In genomic region chr1:118597475-118598213, GRCm38 (mm10) we compare ENCODE assay signal across 19 mouse cellular contexts. TPM values are rescaled to one million over a fixed set of nuclear protein-coding genes. Genes with fewer than 3 reads are reported as not detected.
DNase-seq lines count a peak whose midpoint lies in the region; ATAC-seq and TF ChIP-seq lines count a peak whose summit lies in the region.
"Had no signal": no experiment of that assay in that cellular context is flagged by ENCODE, and none has a peak within 500 bp of the region (broad histone marks: within the 10 kb centered on the region; RNA-seq: fewer than 3 reads in every experiment).

No protein-coding gene starts in this region.

- 0 out of 2 replicates have a peak, but pooled peaks have one; percentile 31 for TF ChIP-seq EP300 in lung, postnatal 0 days (IDR thresholded peaks at IDR 0.05)
- TF ChIP-seq EP300 in stomach, postnatal 0 days (optimal IDR thresholded peaks at IDR 0.05) = no peak

- TF ChIP-seq CTCF in lung, postnatal 0 days (IDR thresholded peaks at IDR 0.05) = no peak
- 0 out of 2 replicates have a peak, but pooled peaks have one; percentile 11 for TF ChIP-seq CTCF in stomach, postnatal 0 days (IDR thresholded peaks at IDR 0.05; ENCODE audit: low read depth)

- no peaks in the 10 kb centered on the region for H3K9me3 ChIP-seq in embryonic facial prominence, embryonic 14.5 days (ENCODE audit: control insufficient read depth, low read length)
- no peaks in the 10 kb centered on the region for H3K9me3 ChIP-seq in embryonic facial prominence, embryonic 10.5 days
- no peaks in the 10 kb centered on the region for H3K9me3 ChIP-seq in lung, postnatal 0 days (ENCODE audit: low read length)
- H3K9me3 ChIP-seq in stomach, postnatal 0 days (ENCODE audit: control insufficient read depth, low read length) = no peaks in the 10 kb centered on the region
- H3K9me3 ChIP-seq: intestine, embryonic 15.5 days; megakaryocyte, embryonic 14.5 days; midbrain, embryonic 13.5 days had no signal

- H3K9ac ChIP-seq in embryonic facial prominence, embryonic 14.5 days (ENCODE audit: low read depth, low read length) = no peak overlapping the region
- no peak overlapping the region for H3K9ac ChIP-seq in lung, postnatal 0 days (replicated peaks; ENCODE audit: low read depth)
- H3K9ac ChIP-seq in stomach, postnatal 0 days (ENCODE audit: low read length) = no peak overlapping the region
- H3K9ac ChIP-seq: intestine, embryonic 15.5 days; midbrain, embryonic 13.5 days had no signal

- H3K36me3 ChIP-seq in embryonic facial prominence, embryonic 14.5 days (ENCODE audit: control insufficient read depth, insufficient read depth, low read length) = peaks cover 90% of the 10 kb centered on the region
- peaks cover 99% of the 10 kb centered on the region for H3K36me3 ChIP-seq in embryonic facial prominence, embryonic 10.5 days (replicated peaks)
- H3K36me3 ChIP-seq in lung, postnatal 0 days (ENCODE audit: insufficient read depth, low read length) = peaks cover 35% of the 10 kb centered on the region; the same call in 1 of the 2 replicates
- peaks cover 18% of the 10 kb centered on the region; the same call in 1 of the 2 replicates for H3K36me3 ChIP-seq in stomach, postnatal 0 days (ENCODE audit: control insufficient read depth, insufficient read depth, low read length)

- no peaks in the 10 kb centered on the region for H3K27me3 ChIP-seq in embryonic facial prominence, embryonic 14.5 days (replicated peaks; ENCODE audit: control insufficient read depth, insufficient read depth, low read length)
- H3K27me3 ChIP-seq in embryonic facial prominence, embryonic 10.5 days (replicated peaks; ENCODE audit: low read depth, poor library complexity, severe bottlenecking) = no peaks in the 10 kb centered on the region
- H3K27me3 ChIP-seq in lung, postnatal 0 days (replicated peaks; ENCODE audit: insufficient read depth, low read length) = no peaks in the 10 kb centered on the region
- no peaks in the 10 kb centered on the region for H3K27me3 ChIP-seq in stomach, postnatal 0 days (ENCODE audit: control insufficient read depth, insufficient read depth, low read length)
- H3K27me3 ChIP-seq: intestine, embryonic 15.5 days; megakaryocyte, embryonic 14.5 days; midbrain, embryonic 13.5 days had no signal

- ATAC-seq in embryonic facial prominence, embryonic 14.5 days (ENCODE audit: low read depth) = no peak
- peak; percentile 57 for ATAC-seq in lung, postnatal 0 days
- no peak for ATAC-seq in stomach, postnatal 0 days (ENCODE audit: low FRiP score, low TSS enrichment)
- ATAC-seq: hindbrain, embryonic 16.5 days; intestine, embryonic 15.5 days; midbrain, embryonic 13.5 days had no signal

- H3K4me3 ChIP-seq in embryonic facial prominence, embryonic 14.5 days (ENCODE audit: low read depth, low read length) = no peak overlapping the region
- H3K4me3 ChIP-seq in embryonic facial prominence, embryonic 10.5 days = no peak overlapping the region
- H3K4me3 ChIP-seq in lung, postnatal 0 days (ENCODE audit: low read depth, low read length) = no peak overlapping the region
- H3K4me3 ChIP-seq in stomach, postnatal 0 days (ENCODE audit: low read depth, low read length) = no peak overlapping the region
- H3K4me3 ChIP-seq: intestine, embryonic 15.5 days; megakaryocyte, embryonic 14.5 days; midbrain, embryonic 13.5 days had no signal

- DNase-seq in embryonic facial prominence, embryonic 14.5 days (ENCODE audit: low spot score) = peak; percentile 14
- DNase-seq in embryonic facial prominence, embryonic 10.5 days (ENCODE audit: low spot score) = no peak
- DNase-seq in lung, postnatal 0 days (ENCODE audit: low spot score) = peak; percentile 73
- no peak for DNase-seq in lung, postnatal 14 days
- peak; percentile 55 for DNase-seq in fat pad, adult 2 months (ENCODE audit: extremely low read depth, low read depth, low spot score)
- DNase-seq in stomach, postnatal 0 days (ENCODE audit: low spot score) = no peak
- DNase-seq in spleen, postnatal 14 days (ENCODE audit: low spot score in 2 of 2) = no peak
- DNase-seq in spleen, postnatal 36 days (ENCODE audit: low spot score in 2 of 2) = no peak
- DNase-seq: embryo, embryonic 11 days; gastrocnemius, postnatal 36 days; kidney, adult 8-10 months; kidney, postnatal 10 days; right cerebral cortex, postnatal 14 days had no signal

- no peaks in the 10 kb centered on the region for H3K4me1 ChIP-seq in embryonic facial prominence, embryonic 14.5 days (ENCODE audit: control insufficient read depth, insufficient read depth, low read length)
- H3K4me1 ChIP-seq in embryonic facial prominence, embryonic 10.5 days = no peaks in the 10 kb centered on the region
- H3K4me1 ChIP-seq in lung, postnatal 0 days (ENCODE audit: insufficient read depth, low read depth, low read length) = no peaks in the 10 kb centered on the region
- no peaks in the 10 kb centered on the region for H3K4me1 ChIP-seq in stomach, postnatal 0 days (replicated peaks; ENCODE audit: control insufficient read depth, insufficient read depth)
- H3K4me1 ChIP-seq: intestine, embryonic 15.5 days; megakaryocyte, embryonic 14.5 days; midbrain, embryonic 13.5 days had no signal

- WGBS in embryonic facial prominence, embryonic 14.5 days = 68% methylated on average over 2 of the region's 2 CpGs
- WGBS in embryonic facial prominence, embryonic 10.5 days = 87% methylated on average over 2 of the region's 2 CpGs
- WGBS in lung, postnatal 0 days = 48% methylated on average over 2 of the region's 2 CpGs
- WGBS in stomach, postnatal 0 days = 39% methylated on average over 2 of the region's 2 CpGs

- no peak overlapping the region; the same call in 1 of the 2 replicates for H3K27ac ChIP-seq in embryonic facial prominence, embryonic 14.5 days (replicated peaks; ENCODE audit: low read depth, low read length)
- no peak overlapping the region for H3K27ac ChIP-seq in embryonic facial prominence, embryonic 10.5 days (replicated peaks)
- peak overlapping the region; percentile 59 for H3K27ac ChIP-seq in lung, postnatal 0 days (ENCODE audit: low read length)
- peak overlapping the region; percentile 45; the same call in 1 of the 2 replicates for H3K27ac ChIP-seq in stomach, postnatal 0 days (replicated peaks)
- H3K27ac ChIP-seq: intestine, embryonic 15.5 days; midbrain, embryonic 13.5 days had no signal

- no peak overlapping the region for H3K4me2 ChIP-seq in embryonic facial prominence, embryonic 14.5 days (ENCODE audit: low read depth, low read length)
- H3K4me2 ChIP-seq in lung, postnatal 0 days (replicated peaks; ENCODE audit: low read depth, low read length) = no peak overlapping the region
- no peak overlapping the region for H3K4me2 ChIP-seq in stomach, postnatal 0 days (replicated peaks; ENCODE audit: low read depth)
- H3K4me2 ChIP-seq: heart, embryonic 11.5 days; intestine, embryonic 15.5 days; liver, embryonic 11.5 days; midbrain, embryonic 13.5 days had no signal

RNA-seq across cellular contexts. Expression of gene Tfcp2l1, which starts 30.1 kb away (rescaled TPM):
- 1.4 and 2.8 TPM in 2 replicates for polyA plus RNA-seq in embryonic facial prominence, embryonic 14.5 days (2014; fragmentation: Nextera tagmentation; extraction: Ambion mirVana)
- 0.20 and 0.60 TPM in 2 replicates for polyA plus RNA-seq in embryonic facial prominence, embryonic 10.5 days (2016; fragmentation: Nextera tagmentation; extraction: Ambion mirVana)
- 12.1 and 14.5 TPM in 2 replicates for polyA plus RNA-seq in lung, postnatal 0 days (2015; fragmentation: Nextera tagmentation; extraction: Ambion mirVana)
- polyA plus RNA-seq in stomach, postnatal 0 days (2015; fragmentation: Nextera tagmentation; extraction: Ambion mirVana) = 5.3 and 6.3 TPM in 2 replicates

Comparison
In these comparisons a context has a peak if more than half of its experiments do, and no peak if none do; other contexts are left out.
1. DNase-seq: peak in embryonic facial prominence, embryonic 14.5 days (single experiment), lung, postnatal 0 days (single experiment) and fat pad, adult 2 months (single experiment); none in embryonic facial prominence, embryonic 10.5 days (single experiment), lung, postnatal 14 days (single experiment), stomach, postnatal 0 days (single experiment), spleen, postnatal 14 days (0 of 2) and spleen, postnatal 36 days (0 of 2).
2. H3K27ac ChIP-seq: peak in lung, postnatal 0 days (single experiment) and stomach, postnatal 0 days (single experiment); none in embryonic facial prominence, embryonic 14.5 days (single experiment) and embryonic facial prominence, embryonic 10.5 days (single experiment).